Mouse (Mus musculus) brain, adult 2 months (tissue): ENCODE data around the gene Serpina1f.
"Not testable (repeated sequence)": the region's sequence is repeated elsewhere in the genome, so short reads cannot be mapped to it uniquely, and the experiment has no call there.

Experiments
- DNase-seq: peaks from one replicate; pipeline ENCODE4 v3.0.0; 2011; ENCODE audit warnings: low read depth, low spot score

The Serpina1f gene

GRCm38 (mm10) chr12:103695429-103695828 is at the start of gene Serpina1f:
Serpina1f (minus strand) TSS chr12:103695529.
- DNase-seq, result no peak

- DNase-seq, result not testable (repeated sequence)
Observed at GRCm38 (mm10) chr12:103737791-103738580, 42.7 kb upstream of the Serpina1f start.

GRCm38 (mm10) chr12:103735566-103735965 is 40.2 kb upstream of the Serpina1f start:
- DNase-seq, result not testable (repeated sequence)

- DNase-seq, result not testable (repeated sequence)
Observed at GRCm38 (mm10) chr12:103735101-103735500, 39.8 kb upstream of the Serpina1f start.

GRCm38 (mm10) chr12:103711537-103711936 is 16.2 kb upstream of the Serpina1f start:
- peak; percentile 22 for DNase-seq

GRCm38 (mm10) chr12:103710405-103710804 is 15.1 kb upstream of the Serpina1f start:
- DNase-seq, result peak; percentile 21

- DNase-seq, result no peak
Observed at GRCm38 (mm10) chr12:103706113-103706512, 10.8 kb upstream of the Serpina1f start.

- no peak for DNase-seq
Observed at GRCm38 (mm10) chr12:103705547-103705946, 10.2 kb upstream of the Serpina1f start.

- DNase-seq, result no peak
Observed at GRCm38 (mm10) chr12:103700144-103700750, 4.9 kb upstream of the Serpina1f start.

GRCm38 (mm10) chr12:103688221-103688814 is 7.0 kb downstream of the Serpina1f start:
- no peak for DNase-seq

- no peak for DNase-seq
Observed at GRCm38 (mm10) chr12:103687021-103687420, 8.3 kb downstream of the Serpina1f start.

- DNase-seq, result peak; percentile 81
Observed at GRCm38 (mm10) chr12:103686050-103686449, 9.3 kb downstream of the Serpina1f start.

- peak; percentile 32 for DNase-seq
Observed at GRCm38 (mm10) chr12:103685386-103685785, 9.9 kb downstream of the Serpina1f start.

GRCm38 (mm10) chr12:103683775-103684174 is 11.6 kb downstream of the Serpina1f start:
- DNase-seq, result peak; percentile 19

- no peak for DNase-seq
Observed at GRCm38 (mm10) chr12:103681739-103682138, 13.6 kb downstream of the Serpina1f start.

- no peak for DNase-seq
Observed at GRCm38 (mm10) chr12:103681169-103681568, 14.2 kb downstream of the Serpina1f start.

GRCm38 (mm10) chr12:103679853-103680252 is 15.5 kb downstream of the Serpina1f start:
- not testable (repeated sequence) for DNase-seq

- no peak for DNase-seq
Observed at GRCm38 (mm10) chr12:103676039-103676438, 19.3 kb downstream of the Serpina1f start, which contains the start of gene Serpina16. Serpina16 (minus strand) TSS chr12:103676139.

- DNase-seq, result peak; percentile 19
Observed at GRCm38 (mm10) chr12:103673179-103673578, 22.1 kb downstream of the Serpina1f start.

GRCm38 (mm10) chr12:103671483-103671882 is 23.8 kb downstream of the Serpina1f start:
- no peak for DNase-seq

GRCm38 (mm10) chr12:103670964-103671363 is 24.4 kb downstream of the Serpina1f start:
- DNase-seq, result no peak

- peak; percentile 77 for DNase-seq
Observed at GRCm38 (mm10) chr12:103670344-103670743, 25.0 kb downstream of the Serpina1f start.
